Mouse (Mus musculus): Measurements from ENCODE around the gene Tcf21.

Gene Tcf21

GRCm38 (mm10) chr10:22815461-22816236 lies 4.3 kb downstream of the Tcf21 start:
- DNase-seq (ENCODE audit: low spot score) = no peak

- DNase-seq (ENCODE audit: low spot score) = no peak
Observed at GRCm38 (mm10) chr10:22814771-22815170, 5.2 kb downstream of the Tcf21 start.

GRCm38 (mm10) chr10:22814294-22814693 lies 5.7 kb downstream of the Tcf21 start:
- DNase-seq (ENCODE audit: low spot score) = no peak

GRCm38 (mm10) chr10:22813317-22813960 lies 6.5 kb downstream of the Tcf21 start:
- DNase-seq (ENCODE audit: low spot score) = no peak

- DNase-seq (ENCODE audit: low spot score) = no peak
Observed at GRCm38 (mm10) chr10:22811921-22812320, 8.1 kb downstream of the Tcf21 start.

- no peak for DNase-seq (ENCODE audit: low spot score)
Observed at GRCm38 (mm10) chr10:22782684-22783083, 37.3 kb downstream of the Tcf21 start.

GRCm38 (mm10) chr10:22781466-22781865 lies 38.5 kb downstream of the Tcf21 start:
- DNase-seq (ENCODE audit: low spot score) = no peak

- peak; percentile 25 for DNase-seq (ENCODE audit: low spot score)
Observed at GRCm38 (mm10) chr10:22777939-22778338, 42.0 kb downstream of the Tcf21 start.

- DNase-seq (ENCODE audit: low spot score) = peak; percentile 38
Observed at GRCm38 (mm10) chr10:22776007-22776698, 43.8 kb downstream of the Tcf21 start.

GRCm38 (mm10) chr10:22775456-22775855 lies 44.5 kb downstream of the Tcf21 start:
- DNase-seq (ENCODE audit: low spot score) = no peak

- DNase-seq (ENCODE audit: low spot score) = no peak
Observed at GRCm38 (mm10) chr10:22774626-22775025, 45.3 kb downstream of the Tcf21 start.
